Mouse (Mus musculus) heart, adult 9 months (tissue): ENCODE results near the gene 5830473C10Rik.
"Not testable (repeated sequence)": the region's sequence is repeated elsewhere in the genome, so short reads cannot be mapped to it uniquely, and the experiment has no call there.

Source experiments
- DNase-seq, 2 experiments: peaks; one replicate each; pipeline ENCODE4 v3.0.0; 2022; ENCODE audit warnings: low spot score in 2 of 2

5830473C10Rik gene

GRCm38 (mm10) chr5:90594945-90595344 lies 34.0 kb downstream of the 5830473C10Rik start:
- DNase-seq = no peak

GRCm38 (mm10) chr5:90596155-90596554 lies 35.2 kb downstream of the 5830473C10Rik start:
- DNase-seq = no peak

GRCm38 (mm10) chr5:90601469-90601868 lies 40.6 kb downstream of the 5830473C10Rik start:
- DNase-seq = peak in 1 of 2 experiments; percentile 16

- peak in 1 of 2 experiments; percentile 6 for DNase-seq
These were observed 42.6 kb downstream of the 5830473C10Rik start for GRCm38 (mm10) chr5:90603407-90603923.

GRCm38 (mm10) chr5:90608906-90609305 lies 48.0 kb downstream of the 5830473C10Rik start:
- DNase-seq = peak in 1 of 2 experiments; percentile 22

- no peak for DNase-seq
These were observed 50.5 kb downstream of the 5830473C10Rik start for GRCm38 (mm10) chr5:90611388-90611787.

- no peak for DNase-seq
These were observed 51.2 kb downstream of the 5830473C10Rik start for GRCm38 (mm10) chr5:90611996-90612611.

GRCm38 (mm10) chr5:90612751-90613150 lies 51.8 kb downstream of the 5830473C10Rik start:
- DNase-seq = not testable (repeated sequence)

- no peak for DNase-seq
These were observed 57.0 kb downstream of the 5830473C10Rik start for GRCm38 (mm10) chr5:90617859-90618258.

- no peak for DNase-seq
These were observed 60.4 kb downstream of the 5830473C10Rik start for GRCm38 (mm10) chr5:90621316-90621715.

- no peak for DNase-seq
These were observed 60.8 kb downstream of the 5830473C10Rik start for GRCm38 (mm10) chr5:90621726-90622125.

GRCm38 (mm10) chr5:90623209-90623608 lies 62.3 kb downstream of the 5830473C10Rik start:
- DNase-seq = no peak

- DNase-seq = no peak
These were observed 64.0 kb downstream of the 5830473C10Rik start for GRCm38 (mm10) chr5:90624708-90625425.

- no peak for DNase-seq
These were observed 66.5 kb downstream of the 5830473C10Rik start for GRCm38 (mm10) chr5:90627423-90627822.

GRCm38 (mm10) chr5:90628011-90628410 lies 67.1 kb downstream of the 5830473C10Rik start:
- no peak for DNase-seq

- no peak for DNase-seq
These were observed 67.6 kb downstream of the 5830473C10Rik start for GRCm38 (mm10) chr5:90628530-90628929.

- no peak for DNase-seq
These were observed 74.0 kb downstream of the 5830473C10Rik start for GRCm38 (mm10) chr5:90634885-90635284.

- DNase-seq = no peak
These were observed 79.6 kb downstream of the 5830473C10Rik start, which contains the start of gene Rassf6 for GRCm38 (mm10) chr5:90640286-90641217. TSS of gene Rassf6 (minus strand) at chr5:90640657.

GRCm38 (mm10) chr5:90641218-90641610 lies 80.3 kb downstream of the 5830473C10Rik start:
- no peak for DNase-seq

GRCm38 (mm10) chr5:90645579-90645978 lies 84.7 kb downstream of the 5830473C10Rik start:
- no peak for DNase-seq

GRCm38 (mm10) chr5:90646398-90646797 lies 85.5 kb downstream of the 5830473C10Rik start:
- no peak for DNase-seq
